Mouse (Mus musculus) neutrophil, adult 5-6 weeks (primary cell): ENCODE results near the gene Bglap2. TPM values are rescaled to one million over a fixed set of nuclear protein-coding genes. Genes with fewer than 3 reads are reported as not detected.

Source experiments
- ATAC-seq: fragments of 151-379, 151-347 bp; 2 replicates; pipeline ENCODE4 v1.8.0; 2017; ENCODE audit warnings: mild to moderate bottlenecking, moderate TSS enrichment; ENCODE audit not compliant: insufficient number of reproducible peaks, poor library complexity, low FRiP score, severe bottlenecking; ENCODE audit errors: extremely low read depth
- total RNA-seq: library from RNA; stranded (forward); fragments of 200-1000 nt; gene quantifications from 2 replicates; pipeline ENCODE4 v1.2.3, GENCODE M21; 2017

Gene Bglap2
- total RNA-seq, 1 experiment from 2014 or later = not detected

DNA sequence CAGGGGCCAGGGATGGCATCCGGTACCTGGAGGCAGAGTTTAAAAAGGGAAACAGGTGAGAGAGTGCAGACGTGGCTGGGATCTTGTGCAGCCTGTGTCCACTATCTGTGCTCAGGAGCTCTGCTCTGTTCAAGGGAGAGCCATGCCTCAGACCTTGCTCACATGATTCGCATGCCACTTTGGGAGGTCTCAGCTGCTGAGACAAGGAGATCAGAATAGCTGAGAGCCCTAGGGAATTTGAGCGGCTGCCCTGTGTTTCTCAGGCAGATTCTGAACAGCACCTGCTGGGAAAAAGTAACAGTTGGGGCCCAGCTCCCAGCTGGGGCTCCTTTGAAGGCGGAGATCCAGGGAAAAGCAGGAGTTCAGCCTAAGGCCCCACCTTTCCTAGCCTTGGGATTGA lies 18.9 kb downstream of the Bglap2 start:
- ATAC-seq = no peak

DNA sequence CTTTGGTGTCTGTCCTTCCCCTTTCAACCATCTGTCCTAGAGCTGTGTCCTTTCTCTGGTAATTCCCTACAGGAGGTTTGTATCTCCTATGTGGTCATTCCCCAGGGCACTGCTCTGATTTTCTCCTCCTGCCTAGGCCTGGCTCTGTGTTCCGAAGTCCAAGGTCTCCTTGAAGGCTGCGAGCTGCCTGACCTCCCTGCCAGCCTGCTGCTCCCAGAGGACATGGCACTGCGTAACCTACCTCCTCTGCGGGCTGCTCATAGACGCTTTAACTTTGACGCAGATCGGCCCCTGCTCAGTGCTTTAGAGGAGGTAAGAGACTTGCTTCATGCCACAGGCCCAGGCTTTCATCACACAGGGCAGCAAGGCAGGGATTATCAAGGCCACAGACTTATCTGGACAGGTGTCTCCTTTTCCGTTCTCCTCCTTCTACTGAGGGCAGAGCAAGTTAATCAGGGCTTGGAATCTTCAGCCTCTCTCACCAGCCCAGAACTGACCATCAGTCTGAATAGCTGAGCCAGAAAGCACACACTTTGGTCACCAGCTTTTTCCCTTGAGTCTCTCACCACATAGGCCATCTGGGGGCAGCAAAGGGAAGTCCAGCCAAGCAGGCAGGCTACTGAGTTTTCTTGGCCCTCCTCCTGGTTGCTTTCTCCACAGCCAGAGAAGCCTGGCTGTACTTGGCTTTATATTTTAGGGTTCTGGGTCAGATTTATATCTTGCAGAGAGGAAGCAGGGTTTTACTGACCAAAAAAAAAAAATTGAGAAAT lies 23.9 kb downstream of the Bglap2 start:
- no peak for ATAC-seq

GRCm38 (mm10) chr3:88352907-88353306 lies 25.6 kb downstream of the Bglap2 start:
- ATAC-seq = no peak

DNA sequence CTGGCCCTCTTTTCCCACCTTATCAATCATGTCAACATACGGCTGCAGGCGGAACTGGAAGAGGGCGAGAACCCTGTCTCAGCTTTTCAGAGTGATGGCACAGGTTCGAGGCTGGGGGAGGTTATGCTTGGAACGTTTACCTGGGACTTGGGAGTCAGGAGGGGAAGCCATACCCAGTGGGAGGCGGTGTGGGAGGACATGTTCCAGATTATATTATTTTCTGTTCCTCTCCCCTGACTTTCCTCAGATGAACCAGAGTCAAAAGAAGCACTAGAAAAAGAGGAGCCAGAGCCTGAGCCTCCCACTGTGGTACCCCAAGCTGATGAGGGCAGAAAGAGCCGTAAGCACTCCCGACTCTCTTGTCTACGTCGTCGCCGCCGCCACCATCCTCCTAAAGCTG lies 27.8 kb downstream of the Bglap2 start:
- ATAC-seq = no peak

- ATAC-seq = no peak
Measured at GRCm38 (mm10) chr3:88339006-88339405, 39.5 kb downstream of the Bglap2 start.

GRCm38 (mm10) chr3:88338316-88338715 lies 40.2 kb downstream of the Bglap2 start:
- no peak for ATAC-seq

- peak; percentile 14; the same call in 1 of the 2 replicates for ATAC-seq
Measured at GRCm38 (mm10) chr3:88337367-88338020, 41.0 kb downstream of the Bglap2 start.

DNA sequence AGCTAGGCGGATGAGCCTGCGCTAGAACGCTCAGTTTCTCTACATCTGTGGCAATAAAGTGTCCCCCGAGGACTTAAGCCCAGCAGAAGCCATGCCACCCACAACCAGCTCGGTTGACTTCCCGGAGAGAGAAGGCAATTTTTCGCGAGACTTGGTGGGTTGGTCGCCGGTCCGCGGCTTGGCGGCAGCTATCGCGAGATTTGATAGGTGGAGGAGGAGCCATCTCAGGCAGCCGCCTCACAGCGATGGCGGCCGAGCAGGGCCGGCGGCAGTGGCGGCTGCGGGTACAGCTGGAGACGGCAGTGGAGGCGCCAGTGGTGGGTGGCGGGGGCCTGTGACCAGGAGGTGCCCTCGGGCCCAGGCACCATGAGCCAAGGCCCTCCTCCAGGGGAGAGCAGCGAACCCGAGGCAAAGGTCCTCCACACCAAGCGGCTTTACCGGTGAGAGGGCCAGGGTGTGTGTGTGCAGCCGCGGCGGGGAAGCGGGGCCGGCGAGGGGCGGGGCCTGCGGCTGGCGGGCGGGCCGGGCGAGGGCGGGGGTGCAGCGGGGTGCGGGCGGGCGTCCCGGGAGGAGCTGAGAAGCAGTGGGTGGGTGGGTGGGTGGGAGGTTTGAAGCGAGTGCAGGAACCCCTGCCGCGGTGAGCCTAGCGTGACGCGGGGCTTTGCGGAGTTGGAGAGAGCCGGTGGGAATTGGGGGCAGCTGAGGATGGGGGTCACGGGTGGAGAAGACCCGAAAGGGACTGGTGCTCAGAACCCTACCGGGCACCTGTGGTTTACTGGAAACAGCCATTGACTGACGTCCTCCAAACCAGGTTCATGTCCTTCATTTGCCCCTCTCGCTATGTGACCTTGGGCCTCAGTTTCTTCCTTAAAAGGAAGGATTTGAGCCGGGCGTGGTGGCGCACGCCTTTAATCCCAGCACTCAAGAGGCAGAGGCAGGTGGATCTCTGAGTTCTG lies 42.2 kb downstream of the Bglap2 start, which contains the start of the genes Tmem79 and Smg5:
Gene Tmem79 (minus strand): TSS at position 91 of the 956 bp plus-strand sequence.
Gene Smg5 (plus strand): TSS at position 203 of the 956 bp plus-strand sequence.
- ATAC-seq = peak; percentile 93

GRCm38 (mm10) chr3:88335436-88336053 lies 43.0 kb downstream of the Bglap2 start:
- peak; percentile 31 for ATAC-seq

GRCm38 (mm10) chr3:88334902-88335435 lies 43.5 kb downstream of the Bglap2 start:
- ATAC-seq = no peak

DNA sequence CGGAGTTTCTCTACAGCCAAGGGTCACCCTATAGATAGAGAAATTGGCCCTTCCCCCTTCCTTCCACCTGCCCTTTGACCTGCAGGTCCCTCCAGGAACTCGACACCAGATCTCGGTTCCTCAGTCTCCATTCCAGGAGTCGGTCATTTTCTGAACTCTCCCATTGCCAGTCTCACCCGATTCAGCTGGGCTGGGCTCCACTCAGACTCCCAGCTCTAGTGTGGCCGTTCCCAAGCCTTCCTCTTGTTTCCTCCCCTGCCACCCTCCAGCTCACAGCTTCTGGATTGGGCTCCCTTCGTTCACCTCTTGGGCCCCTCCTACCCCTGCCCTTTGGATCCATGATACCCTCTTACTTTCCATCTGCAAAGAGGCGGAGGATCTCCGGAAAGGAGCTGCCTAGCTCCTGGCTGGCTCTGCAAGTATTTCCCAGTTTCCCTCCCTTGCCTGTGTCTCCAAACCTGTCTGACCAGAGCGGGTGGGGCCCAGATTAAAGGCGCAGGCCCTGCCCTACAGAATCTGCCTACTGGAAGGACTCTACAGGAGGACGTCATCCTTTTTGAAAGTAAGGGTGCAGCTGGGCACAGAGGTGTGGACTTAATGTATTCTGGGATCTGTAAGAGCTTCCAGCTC lies 44.4 kb downstream of the Bglap2 start:
- no peak for ATAC-seq

DNA sequence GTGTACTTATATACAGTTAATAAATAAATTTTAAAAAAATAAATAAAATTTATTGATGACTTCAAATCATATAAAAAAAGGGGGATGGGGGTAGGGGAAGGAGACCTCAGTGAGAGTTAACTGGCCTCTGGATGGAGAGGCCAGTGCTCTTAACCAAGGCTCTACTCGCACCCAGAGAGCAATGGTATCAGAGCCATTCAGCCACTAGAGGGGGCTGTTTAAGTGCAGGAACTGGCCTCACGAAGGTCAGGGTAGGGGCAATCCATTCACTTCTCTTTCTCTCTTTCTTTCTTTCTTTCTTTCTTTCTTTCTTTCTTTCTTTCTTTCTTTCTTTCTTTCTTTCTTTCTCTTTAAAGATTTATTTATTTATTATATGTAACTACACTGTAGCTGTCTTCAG lies 47.2 kb downstream of the Bglap2 start:
- peak; percentile 40; the same call in 1 of the 2 replicates for ATAC-seq

- no peak for ATAC-seq
Measured at GRCm38 (mm10) chr3:88328956-88329355, 49.5 kb downstream of the Bglap2 start.

Other genes with a start within 250 kb of the Bglap2 start
- 120 and 162 TPM in 2 replicates for gene Mef2d, start 236.3 kb downstream of the Bglap2 start, total RNA-seq
- gene Rhbg, start 124.0 kb downstream of the Bglap2 start, total RNA-seq = not detected in 2 replicates
- not detected in 2 replicates for gene Gm38392, start 91.5 kb downstream of the Bglap2 start, total RNA-seq
- 1.6 and 2.2 TPM in 2 replicates for gene Tsacc, start 81.7 kb downstream of the Bglap2 start, total RNA-seq
- 73.6 and 102 TPM in 2 replicates for gene Cct3, start 81.6 kb downstream of the Bglap2 start, total RNA-seq
- gene Glmp, start 53.7 kb downstream of the Bglap2 start, total RNA-seq = 27.7 and 32.1 TPM in 2 replicates
- 0.61 TPM in 1 of 2 replicates, not detected in the other for gene Tmem79, start 42.6 kb downstream of the Bglap2 start, total RNA-seq
- gene Smg5, start 42.4 kb downstream of the Bglap2 start, total RNA-seq = 65.1 and 65.7 TPM in 2 replicates
- 0.49 TPM in 1 of 2 replicates, not detected in the other for gene Paqr6, start 14.1 kb downstream of the Bglap2 start, total RNA-seq
- not detected in 2 replicates for gene Bglap3, start 6.0 kb downstream of the Bglap2 start, total RNA-seq
- gene Bglap, start 5.8 kb upstream of the Bglap2 start, total RNA-seq = not detected in 2 replicates
- 21.1 and 22.1 TPM in 2 replicates for gene Pmf1, start 31.6 kb upstream of the Bglap2 start, total RNA-seq
- gene Slc25a44, start 46.4 kb upstream of the Bglap2 start, total RNA-seq = 20.9 and 26.2 TPM in 2 replicates
- gene Sema4a, start 82.5 kb upstream of the Bglap2 start, total RNA-seq = 161 and 176 TPM in 2 replicates
- gene Lmna, start 131.3 kb upstream of the Bglap2 start, total RNA-seq = 8.1 and 9.4 TPM in 2 replicates
- gene Mex3a, start 153.7 kb upstream of the Bglap2 start, total RNA-seq = 0.47 and 0.49 TPM in 2 replicates
- gene Rab25, start 169.6 kb upstream of the Bglap2 start, total RNA-seq = 0.47 and 1.1 TPM in 2 replicates
- gene Lamtor2, start 174.4 kb upstream of the Bglap2 start, total RNA-seq = 66.6 and 68.0 TPM in 2 replicates
- 25.3 and 26.3 TPM in 2 replicates for gene Ubqln4, start 175.1 kb upstream of the Bglap2 start, total RNA-seq
- gene Ssr2, start 197.2 kb upstream of the Bglap2 start, total RNA-seq = 21.5 and 25.4 TPM in 2 replicates
- 144 and 164 TPM in 2 replicates for gene Arhgef2, start 227.3 kb upstream of the Bglap2 start, total RNA-seq